Mouse (Mus musculus): ENCODE results near the gene Cybc1. TPM values are rescaled to one million over a fixed set of nuclear protein-coding genes. Genes with fewer than 3 reads are reported as not detected.

Cybc1 gene
- polyA plus RNA-seq, 1 experiment from 2014 or later, result 28.2 TPM

DNA sequence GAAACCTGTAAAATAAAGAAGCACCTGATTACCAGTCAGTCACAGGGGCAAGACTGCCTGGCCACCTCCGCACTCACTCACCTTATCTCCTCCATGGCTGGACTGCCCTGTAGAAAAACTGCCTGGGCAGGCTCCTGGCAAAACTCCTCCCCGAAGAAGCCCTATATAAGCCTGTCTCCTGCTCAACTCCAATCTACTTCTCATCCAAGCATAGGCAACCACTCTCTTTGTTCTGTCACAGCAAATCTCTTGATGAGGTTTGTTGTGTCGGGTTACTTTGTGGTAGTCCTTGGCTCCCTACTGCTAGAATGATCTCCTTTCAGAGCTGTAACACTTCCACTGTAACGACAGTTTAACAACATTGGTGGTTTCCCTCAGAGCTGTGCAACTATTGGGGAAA, 3.6 kb upstream of the Cybc1 start:
- DNase-seq (ENCODE audit: extremely low spot score, low spot score), result no peak
- H3K27me3 ChIP-seq (ENCODE audit: poor library complexity, severe bottlenecking), result no peaks in the 10 kb centered on the region
- H3K27ac ChIP-seq, result no peak overlapping the region
- H3K9me3 ChIP-seq, result no peaks in the 10 kb centered on the region
- 0 out of 2 replicates have a peak, but pooled peaks cover 1% of the 10 kb centered on the region for H3K36me3 ChIP-seq (replicated peaks)
- WGBS, result 37% methylated on average over 4 of the region's 4 CpGs
- H3K4me3 ChIP-seq, result no peak overlapping the region
- H3K4me1 ChIP-seq, result peaks cover 40% of the 10 kb centered on the region

DNA sequence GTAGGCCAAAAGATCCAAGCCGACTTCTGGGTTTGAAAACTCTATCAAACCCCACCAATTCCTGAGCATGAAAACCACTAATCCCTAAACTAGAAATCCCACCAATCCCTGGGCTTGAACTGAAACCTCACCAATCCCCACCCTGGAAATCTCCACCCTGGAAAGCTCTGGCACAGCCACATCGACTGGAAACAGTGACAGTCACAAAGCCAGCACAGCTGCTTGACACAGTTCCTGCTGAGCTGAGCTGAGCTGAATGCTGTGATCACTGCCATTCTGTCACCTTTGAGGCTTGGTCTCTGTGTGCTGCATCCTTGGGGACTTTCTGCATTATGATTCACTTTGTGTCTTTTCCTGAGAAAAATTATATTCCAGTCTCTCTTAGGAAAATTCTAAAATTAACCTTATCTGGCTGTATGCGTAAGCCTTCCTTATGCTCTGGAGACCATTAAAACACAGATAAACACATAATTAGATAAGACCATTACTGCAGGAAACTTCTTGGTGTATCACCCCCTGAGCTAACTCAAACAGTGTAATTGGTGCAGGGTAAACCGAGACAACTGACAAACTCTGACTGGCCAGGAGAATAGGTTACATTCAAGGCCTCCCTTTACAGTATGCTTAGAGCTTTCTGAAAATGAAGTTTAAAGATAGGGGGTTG, 2.6 kb upstream of the Cybc1 start:
- WGBS, result 56% methylated on average over 4 of the region's 4 CpGs
- Histone ChIP-seq H3K36me3 (replicated peaks) (peaks cover 10% of the 10 kb centered on the region), H3K4me3 (no peak overlapping the region), H3K4me1 (peaks cover 44% of the 10 kb centered on the region), H3K27ac (no peak overlapping the region), H3K27me3 (ENCODE audit: poor library complexity, severe bottlenecking) (no peaks in the 10 kb centered on the region), H3K9me3 (no peaks in the 10 kb centered on the region)
- DNase-seq (ENCODE audit: extremely low spot score, low spot score), result no peak

DNA sequence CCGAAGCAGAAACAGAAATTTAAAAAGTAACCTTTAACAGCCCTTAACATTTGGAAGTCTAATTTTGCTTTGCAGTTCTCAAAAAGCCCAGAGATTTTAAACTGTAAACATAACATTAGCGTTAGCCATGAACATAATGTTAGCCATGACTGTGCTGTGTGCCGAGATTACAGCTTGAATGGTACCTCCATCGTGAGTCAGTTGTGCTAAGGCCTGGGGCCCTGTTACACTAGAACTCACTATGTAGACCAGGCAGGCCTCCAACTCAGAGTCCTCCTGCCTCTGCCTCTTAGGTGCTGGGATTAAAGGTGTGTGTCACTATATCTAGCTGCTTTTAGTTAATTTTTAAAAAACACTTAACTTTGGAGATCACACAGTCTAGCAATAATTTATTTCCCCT, 2.1 kb upstream of the Cybc1 start:
- WGBS, result 81% methylated on average over 4 of the region's 4 CpGs
- Histone ChIP-seq H3K27ac (no peak overlapping the region), H3K36me3 (replicated peaks) (peaks cover 15% of the 10 kb centered on the region), H3K4me3 (no peak overlapping the region), H3K27me3 (ENCODE audit: poor library complexity, severe bottlenecking) (no peaks in the 10 kb centered on the region), H3K4me1 (peaks cover 40% of the 10 kb centered on the region), H3K9me3 (no peaks in the 10 kb centered on the region)
- no peak for DNase-seq (ENCODE audit: extremely low spot score, low spot score)

DNA sequence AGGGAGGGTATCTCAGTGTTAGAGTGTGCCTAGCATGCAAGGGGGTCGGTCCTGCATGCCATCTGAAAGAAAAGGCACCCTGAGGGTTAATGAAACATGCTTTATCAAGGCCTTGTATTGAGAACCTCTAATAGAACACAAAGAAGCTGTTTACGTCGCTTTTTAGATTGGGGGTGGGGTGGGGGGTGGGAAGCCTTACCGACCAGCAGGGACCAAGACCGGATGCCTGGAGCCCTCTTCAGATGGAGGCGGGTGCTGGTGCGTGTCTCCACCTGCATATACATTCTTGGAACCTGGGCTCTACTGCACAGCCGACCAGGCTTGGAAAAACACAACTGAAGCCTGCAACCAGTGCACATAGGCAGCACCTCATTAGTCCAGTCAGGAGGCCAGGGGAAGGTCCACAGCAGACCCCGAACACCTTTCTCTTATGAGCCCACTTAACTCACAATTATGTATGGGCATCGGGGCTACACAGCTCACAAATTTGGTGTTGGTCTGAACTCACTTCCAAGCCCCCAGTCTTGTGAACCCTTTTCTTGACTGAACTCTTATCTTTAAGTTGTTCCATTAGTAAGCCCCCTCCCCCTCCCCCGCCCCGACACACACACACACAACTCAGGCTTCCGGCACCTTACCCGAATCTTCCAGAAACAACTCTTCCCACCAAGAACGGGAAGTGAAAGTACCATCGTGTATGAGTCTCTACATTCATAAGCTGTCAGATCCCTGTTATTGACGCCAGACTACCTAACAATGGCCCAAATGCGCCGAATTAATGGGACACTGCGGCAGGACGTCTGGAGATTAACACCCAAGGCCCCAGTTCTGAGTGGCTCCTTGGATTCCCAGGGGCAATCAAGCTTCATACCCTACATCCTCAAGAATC, 749 bp downstream of the Cybc1 start:
- DNase-seq (ENCODE audit: extremely low spot score, low spot score), result no peak
- Histone ChIP-seq H3K27ac (peak overlapping the region; percentile 86), H3K4me1 (peaks cover 30% of the 10 kb centered on the region), H3K27me3 (ENCODE audit: poor library complexity, severe bottlenecking) (no peaks in the 10 kb centered on the region), H3K9me3 (no peaks in the 10 kb centered on the region), H3K4me3 (peak overlapping the region; percentile 78), H3K36me3 (replicated peaks) (peaks cover 44% of the 10 kb centered on the region)
- WGBS, result 35% methylated on average over 21 of the region's 21 CpGs

DNA sequence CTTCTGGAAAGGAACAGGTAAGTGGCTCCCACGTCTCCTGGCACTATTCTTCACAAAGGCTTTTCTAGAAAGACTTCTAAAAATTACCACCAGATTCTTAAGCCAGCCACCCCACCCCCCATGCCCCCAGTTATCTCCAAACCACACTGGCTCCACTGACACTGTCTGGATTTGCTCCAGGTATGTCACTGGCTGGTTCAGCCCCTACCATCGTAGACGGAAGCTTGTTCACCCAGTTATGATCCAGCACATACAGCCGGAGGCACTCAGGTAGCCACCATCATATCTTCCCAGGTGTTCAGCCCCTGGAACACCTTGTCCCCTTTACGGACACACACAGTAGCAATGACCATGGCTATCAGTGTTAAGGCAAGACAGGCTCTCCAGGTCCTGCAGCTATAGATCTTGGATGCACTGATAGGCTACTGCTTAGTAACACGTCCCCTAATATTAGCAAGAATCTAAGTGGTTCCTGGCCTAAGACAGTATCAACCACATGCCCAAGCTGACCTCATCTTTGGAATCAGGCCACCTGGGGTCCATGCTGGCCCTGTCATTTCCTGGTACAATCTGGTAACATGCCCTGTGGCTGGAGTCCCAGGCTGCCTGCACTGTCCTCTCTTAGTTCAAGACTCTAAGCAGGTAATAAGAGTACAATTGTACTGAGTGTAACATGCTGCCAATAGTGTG, 7.7 kb downstream of the Cybc1 start:
- no peak for DNase-seq (ENCODE audit: extremely low spot score, low spot score)

DNA sequence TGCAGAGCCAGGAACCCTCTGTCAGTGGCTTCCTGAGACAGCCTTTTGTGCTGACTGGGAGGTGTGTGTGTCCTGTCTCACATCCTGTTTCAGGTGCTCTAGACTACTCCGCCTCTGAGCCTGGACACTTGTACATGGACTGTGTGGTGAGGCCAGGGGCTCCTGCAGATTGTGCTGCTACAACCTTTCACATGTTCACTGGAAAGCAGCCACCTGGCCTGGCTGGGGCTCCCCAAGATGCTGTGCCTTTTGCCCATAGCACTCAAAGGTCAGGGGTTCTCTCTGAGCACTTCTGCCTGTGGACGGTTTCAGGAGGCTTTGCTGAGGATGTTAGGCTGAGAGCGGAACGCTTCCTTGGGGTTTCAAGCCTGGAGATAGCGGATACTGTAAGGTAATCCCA, 8.4 kb downstream of the Cybc1 start:
- Histone ChIP-seq H3K36me3 (replicated peaks) (peaks cover 94% of the 10 kb centered on the region), H3K27me3 (ENCODE audit: poor library complexity, severe bottlenecking) (no peaks in the 10 kb centered on the region), H3K4me1 (no peaks in the 10 kb centered on the region), H3K4me3 (no peak overlapping the region), H3K9me3 (no peaks in the 10 kb centered on the region), H3K27ac (no peak overlapping the region)
- WGBS, result 90% methylated on average over 5 of the region's 5 CpGs
- DNase-seq (ENCODE audit: extremely low spot score, low spot score), result no peak

More for the DNA sequence above, 7.7 kb downstream of the Cybc1 start:
- Histone ChIP-seq H3K4me3 (no peak overlapping the region), H3K36me3 (replicated peaks) (peaks cover 94% of the 10 kb centered on the region), H3K4me1 (no peaks in the 10 kb centered on the region), H3K27ac (no peak overlapping the region), H3K9me3 (no peaks in the 10 kb centered on the region), H3K27me3 (ENCODE audit: poor library complexity, severe bottlenecking) (no peaks in the 10 kb centered on the region)
- WGBS, result 89% methylated on average over 6 of the region's 6 CpGs

DNA sequence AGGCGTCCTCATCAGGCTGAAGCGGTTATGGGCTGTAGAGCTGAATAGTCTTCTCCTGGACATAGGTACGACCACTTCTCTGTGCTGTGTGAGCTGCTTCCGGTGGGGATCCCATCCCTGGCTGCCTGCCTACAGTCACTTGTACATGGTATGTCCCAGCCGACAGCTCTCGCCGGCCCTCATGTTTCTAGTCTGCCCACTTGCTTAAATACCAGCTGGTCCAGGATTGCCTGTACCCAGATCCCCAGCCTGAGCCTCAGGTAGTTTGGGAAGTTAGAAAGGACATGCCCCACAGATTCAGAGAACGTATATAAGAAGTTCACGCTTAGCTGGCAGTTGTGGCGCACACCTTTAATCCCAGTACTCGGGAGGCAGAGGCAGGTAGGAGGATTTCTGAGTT, 9.3 kb downstream of the Cybc1 start:
- H3K36me3 ChIP-seq (replicated peaks), result peaks cover 87% of the 10 kb centered on the region

DNA sequence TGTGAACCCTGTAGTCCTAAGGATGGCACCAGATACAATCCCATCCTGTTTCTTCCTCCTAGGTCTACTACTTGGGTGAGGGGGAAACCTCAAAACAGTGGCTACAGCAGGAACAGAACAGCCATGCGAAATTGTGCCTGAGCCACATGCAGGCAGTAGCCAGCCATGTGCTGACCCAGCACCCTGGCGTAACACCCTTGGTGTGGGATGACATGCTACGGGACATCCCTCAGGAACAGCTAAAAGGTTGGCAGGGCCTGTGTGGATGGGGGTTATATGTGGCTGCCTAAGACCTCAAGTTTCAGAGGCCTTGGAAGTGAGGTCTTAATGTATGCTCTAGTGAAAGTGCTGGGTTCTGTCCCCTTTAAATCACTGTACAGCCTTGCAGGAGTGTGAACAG, 12.3 kb downstream of the Cybc1 start:
- Histone ChIP-seq H3K4me1 (no peaks in the 10 kb centered on the region), H3K36me3 (replicated peaks) (peaks cover 71% of the 10 kb centered on the region)
- no peak for DNase-seq (ENCODE audit: extremely low spot score, low spot score)

More for the DNA sequence above, 9.3 kb downstream of the Cybc1 start:
- Histone ChIP-seq H3K4me3 (no peak overlapping the region), H3K27me3 (ENCODE audit: poor library complexity, severe bottlenecking) (no peaks in the 10 kb centered on the region), H3K9me3 (no peaks in the 10 kb centered on the region), H3K27ac (no peak overlapping the region), H3K4me1 (no peaks in the 10 kb centered on the region)
- WGBS, result 90% methylated on average over 11 of the region's 11 CpGs
- DNase-seq (ENCODE audit: extremely low spot score, low spot score), result no peak

DNA sequence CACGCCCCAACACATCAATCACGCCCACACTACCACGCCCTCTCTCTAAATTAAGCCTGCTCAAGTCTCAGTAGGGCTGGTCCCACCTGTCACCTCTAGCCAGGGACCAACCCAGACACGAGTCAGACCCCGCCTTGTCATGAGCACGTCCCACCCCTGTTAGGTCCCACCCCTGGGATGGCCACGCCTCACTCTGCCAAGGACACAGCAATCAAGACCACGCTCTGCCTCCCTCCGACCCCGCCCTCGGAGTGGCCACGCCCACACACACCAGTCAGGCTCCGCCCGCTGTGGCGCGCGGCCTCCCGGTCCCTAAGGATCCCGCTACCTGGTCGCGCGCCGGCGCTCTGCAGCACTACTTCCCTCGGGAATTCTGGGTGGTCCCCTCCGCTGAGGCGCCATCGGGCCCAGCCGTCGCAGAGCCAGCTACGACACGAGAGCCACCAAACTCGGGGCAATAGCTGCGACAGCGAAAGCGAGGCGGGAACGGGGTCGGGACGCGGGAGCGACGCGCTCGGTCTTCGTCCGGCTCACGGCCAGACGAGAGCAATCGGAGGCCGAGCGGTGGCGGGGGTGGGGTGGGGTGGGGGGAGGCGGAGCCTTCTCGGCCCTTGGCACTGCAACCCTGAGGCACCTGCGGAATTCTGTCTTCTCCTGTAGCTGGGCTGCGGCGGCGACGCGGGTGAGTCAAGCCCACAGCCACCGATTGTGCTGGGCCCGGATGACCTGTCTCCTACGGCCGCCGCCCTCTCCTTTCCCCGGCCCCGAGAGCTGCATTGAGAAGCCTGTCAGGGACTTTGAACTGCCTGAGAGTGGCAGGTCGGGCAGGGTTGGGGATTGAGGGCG, 24.7 kb downstream of the Cybc1 start, which contains the start of the genes Hexdc and Ogfod3:
TSS of gene Hexdc (plus strand) at position 273 of the 846 bp plus-strand sequence.
TSS of gene Ogfod3 (minus strand) at position 551 of the 846 bp plus-strand sequence.
- Histone ChIP-seq H3K9me3 (no peaks in the 10 kb centered on the region), H3K4me1 (peaks cover 17% of the 10 kb centered on the region), H3K27me3 (ENCODE audit: poor library complexity, severe bottlenecking) (no peaks in the 10 kb centered on the region), H3K36me3 (replicated peaks) (peaks cover 21% of the 10 kb centered on the region), H3K4me3 (peak within 1 kb of the TSS; percentile 76), H3K27ac (peak within 1 kb of the TSS; percentile 95)
- peak; percentile 98 for DNase-seq (ENCODE audit: extremely low spot score, low spot score)
- under 1% methylated on average over 70 of the region's 70 CpGs for WGBS

More for the DNA sequence above, 12.3 kb downstream of the Cybc1 start:
- Histone ChIP-seq H3K4me3 (no peak overlapping the region), H3K27me3 (ENCODE audit: poor library complexity, severe bottlenecking) (no peaks in the 10 kb centered on the region), H3K27ac (no peak overlapping the region), H3K9me3 (no peaks in the 10 kb centered on the region)
- WGBS, result 92% methylated on average over 3 of the region's 3 CpGs

DNA sequence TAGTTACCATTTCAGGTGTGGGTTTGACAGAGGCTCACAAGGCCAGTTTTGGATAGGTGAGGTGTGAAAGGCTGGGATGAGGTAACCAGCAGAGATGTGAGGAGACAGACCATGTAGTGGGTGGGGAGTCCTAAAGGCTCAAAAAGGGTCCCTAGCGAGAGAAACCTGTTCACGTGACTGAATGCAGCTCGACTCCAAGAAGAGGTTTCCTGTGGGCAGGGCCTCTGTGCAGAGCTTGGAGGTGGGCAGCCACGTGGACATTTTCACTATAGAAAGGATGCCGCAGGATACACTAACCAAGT, 25.3 kb downstream of the Cybc1 start:
- no peaks in the 10 kb centered on the region for H3K27me3 ChIP-seq (ENCODE audit: poor library complexity, severe bottlenecking)
- peak overlapping the region; percentile 76 for H3K4me3 ChIP-seq
- WGBS, result 0% methylated on average over 5 of the region's 5 CpGs
- H3K4me1 ChIP-seq, result peaks cover 17% of the 10 kb centered on the region
- peaks cover 16% of the 10 kb centered on the region for H3K36me3 ChIP-seq (replicated peaks)
- no peaks in the 10 kb centered on the region for H3K9me3 ChIP-seq
- peak overlapping the region; percentile 95 for H3K27ac ChIP-seq
- DNase-seq (ENCODE audit: extremely low spot score, low spot score), result no peak

DNA sequence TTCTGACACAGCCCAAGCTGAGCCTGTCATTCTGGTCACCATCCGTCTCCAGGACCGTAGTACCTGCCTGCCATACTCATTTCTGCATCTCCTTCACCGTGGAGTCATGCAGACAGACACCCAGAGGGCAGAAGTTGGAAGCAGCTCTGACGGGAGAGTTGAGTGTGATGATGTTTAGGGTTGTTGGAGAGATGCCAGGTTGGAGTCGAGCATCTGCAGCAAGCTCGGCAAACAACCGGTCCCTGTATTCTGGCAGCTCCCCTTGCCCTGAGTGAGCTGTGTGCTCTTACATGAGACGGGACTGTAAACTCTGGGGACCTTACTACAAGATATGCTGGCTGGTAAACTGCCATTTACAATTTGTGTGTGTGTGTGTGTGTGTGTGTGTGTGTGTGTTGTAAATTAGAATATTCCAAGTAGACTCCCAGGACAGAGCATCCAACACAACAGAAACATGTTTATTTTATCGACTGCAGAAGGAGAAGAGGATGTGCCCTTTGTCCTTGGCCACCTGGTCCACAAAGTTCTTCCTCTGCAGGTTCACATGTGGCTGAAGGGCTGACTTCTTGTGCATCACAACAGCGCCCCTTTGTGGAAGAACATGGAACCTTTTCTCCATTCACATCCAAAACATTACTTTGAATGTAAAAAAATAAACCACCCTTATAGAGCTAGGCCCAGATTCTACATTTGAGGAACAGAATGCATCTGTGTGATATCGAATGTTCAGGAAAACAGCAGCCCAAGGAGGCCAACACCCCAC, 27.5 kb downstream of the Cybc1 start:
- Histone ChIP-seq H3K4me3 (no peak overlapping the region), H3K9me3 (no peaks in the 10 kb centered on the region), H3K36me3 (replicated peaks) (no peaks in the 10 kb centered on the region)

More for the DNA sequence above, 27.5 kb downstream of the Cybc1 start:
- H3K27ac ChIP-seq, result no peak overlapping the region
- DNase-seq (ENCODE audit: extremely low spot score, low spot score), result no peak
- H3K27me3 ChIP-seq (ENCODE audit: poor library complexity, severe bottlenecking), result no peaks in the 10 kb centered on the region
- WGBS, result 75% methylated on average over 11 of the region's 11 CpGs
- H3K4me1 ChIP-seq, result peaks cover 17% of the 10 kb centered on the region

All from forebrain, embryonic 10.5 days (tissue).